Mouse (Mus musculus): Measurements from ENCODE around the gene Gdpd5. TPM values are rescaled to one million over a fixed set of nuclear protein-coding genes. Genes with fewer than 3 reads are reported as not detected.
"Not testable (repeated sequence)": the region's sequence is repeated elsewhere in the genome, so short reads cannot be mapped to it uniquely, and the experiment has no call there.

Gdpd5 gene
- polyA plus RNA-seq, 1 experiment from 2014 or later = 28.1 TPM

- Histone ChIP-seq H3K9me3 (replicated peaks) (no peaks in the 10 kb centered on the region), H3K36me3 (ENCODE audit: poor library complexity, severe bottlenecking) (no peaks in the 10 kb centered on the region), H3K27ac (no peak overlapping the region), H3K27me3 (no peaks in the 10 kb centered on the region), H3K4me1 (no peaks in the 10 kb centered on the region), H3K4me2 (no peak overlapping the region), H3K4me3 (no peak overlapping the region), H3K9ac (no peak overlapping the region)
- ATAC-seq = peak; percentile 90
- 5% methylated on average over 8 of the region's 8 CpGs for WGBS
Measured at GRCm38 (mm10) chr7:99500201-99500600, 119.0 kb downstream of the Gdpd5 start.

GRCm38 (mm10) chr7:99500655-99501054 is 119.4 kb downstream of the Gdpd5 start:
- 48% methylated on average over 5 of the region's 5 CpGs for WGBS
- Histone ChIP-seq H3K4me1 (no peaks in the 10 kb centered on the region), H3K4me2 (no peak overlapping the region), H3K36me3 (ENCODE audit: poor library complexity, severe bottlenecking) (no peaks in the 10 kb centered on the region), H3K9me3 (replicated peaks) (no peaks in the 10 kb centered on the region), H3K4me3 (no peak overlapping the region), H3K27ac (no peak overlapping the region), H3K9ac (no peak overlapping the region), H3K27me3 (no peaks in the 10 kb centered on the region)
- ATAC-seq = 0 out of 2 replicates have a peak, but pooled peaks have one; percentile 16

GRCm38 (mm10) chr7:99501148-99501547 is 119.9 kb downstream of the Gdpd5 start:
- no peaks in the 10 kb centered on the region for H3K27me3 ChIP-seq

GRCm38 (mm10) chr7:99504556-99504955 is 123.3 kb downstream of the Gdpd5 start:
- peaks cover 3% of the 10 kb centered on the region; the same call in 1 of the 2 replicates for H3K27me3 ChIP-seq
- H3K4me3 ChIP-seq = no peak overlapping the region
- H3K4me1 ChIP-seq = no peaks in the 10 kb centered on the region

More at GRCm38 (mm10) chr7:99501148-99501547, 119.9 kb downstream of the Gdpd5 start:
- no peak overlapping the region for H3K27ac ChIP-seq
- no peaks in the 10 kb centered on the region for H3K9me3 ChIP-seq (replicated peaks)
- no peak for ATAC-seq
- WGBS = 68% methylated on average over 1 of the region's 1 CpGs
- no peaks in the 10 kb centered on the region for H3K4me1 ChIP-seq
- H3K4me2 ChIP-seq = no peak overlapping the region
- no peak overlapping the region for H3K4me3 ChIP-seq
- H3K9ac ChIP-seq = no peak overlapping the region
- H3K36me3 ChIP-seq (ENCODE audit: poor library complexity, severe bottlenecking) = no peaks in the 10 kb centered on the region

GRCm38 (mm10) chr7:99508187-99508586 is 127.0 kb downstream of the Gdpd5 start:
- H3K4me1 ChIP-seq; H3K9ac ChIP-seq; H3K4me3 ChIP-seq; H3K36me3 ChIP-seq (ENCODE audit: poor library complexity, severe bottlenecking); ATAC-seq; H3K4me2 ChIP-seq; H3K27ac ChIP-seq; H3K27me3 ChIP-seq; H3K9me3 ChIP-seq (replicated peaks): not testable (repeated sequence)
- 31% methylated on average over 2 of the region's 2 CpGs for WGBS

More at GRCm38 (mm10) chr7:99504556-99504955, 123.3 kb downstream of the Gdpd5 start:
- Histone ChIP-seq H3K9ac (no peak overlapping the region), H3K4me2 (no peak overlapping the region), H3K36me3 (ENCODE audit: poor library complexity, severe bottlenecking) (no peaks in the 10 kb centered on the region), H3K9me3 (replicated peaks) (0 out of 2 replicates have a peak, but pooled peaks cover 4% of the 10 kb centered on the region), H3K27ac (no peak overlapping the region)
- no peak for ATAC-seq

- H3K9ac ChIP-seq = no peak overlapping the region
- H3K9me3 ChIP-seq (replicated peaks) = 0 out of 2 replicates have a peak, but pooled peaks cover 4% of the 10 kb centered on the region
- H3K36me3 ChIP-seq (ENCODE audit: poor library complexity, severe bottlenecking) = no peaks in the 10 kb centered on the region
- ATAC-seq = peak; percentile 67; the same call in 1 of the 2 replicates
- WGBS = 11% methylated on average over 8 of the region's 8 CpGs
- H3K27me3 ChIP-seq = peaks cover 3% of the 10 kb centered on the region; the same call in 1 of the 2 replicates
- peak overlapping the region; percentile 10; the same call in 1 of the 2 replicates for H3K4me3 ChIP-seq
- H3K4me1 ChIP-seq = peaks cover 8% of the 10 kb centered on the region
- H3K4me2 ChIP-seq = peak overlapping the region; percentile 43
- peak overlapping the region; percentile 25 for H3K27ac ChIP-seq
Measured at GRCm38 (mm10) chr7:99510087-99510501, 128.9 kb downstream of the Gdpd5 start.

Other genes with a start within 250 kb of the Gdpd5 start
- 13.6 and 14.6 TPM in 2 replicates for gene Uvrag, start 240.3 kb upstream of the Gdpd5 start, polyA plus RNA-seq (2015; fragmentation: Nextera tagmentation; extraction: Ambion mirVana)
- gene Dgat2, start 198.7 kb upstream of the Gdpd5 start, polyA plus RNA-seq (2015; fragmentation: Nextera tagmentation; extraction: Ambion mirVana) = 7.7 and 7.9 TPM in 2 replicates
- gene Mogat2, start 142.8 kb upstream of the Gdpd5 start, polyA plus RNA-seq (2015; fragmentation: Nextera tagmentation; extraction: Ambion mirVana) = 3.0 and 3.1 TPM in 2 replicates
- gene Map6, start 114.0 kb upstream of the Gdpd5 start, polyA plus RNA-seq (2015; fragmentation: Nextera tagmentation; extraction: Ambion mirVana) = 46.9 and 51.3 TPM in 2 replicates
- 261 and 291 TPM in 2 replicates for gene Serpinh1, start 28.2 kb upstream of the Gdpd5 start, polyA plus RNA-seq (2015; fragmentation: Nextera tagmentation; extraction: Ambion mirVana)
- gene Klhl35, start 84.6 kb downstream of the Gdpd5 start, polyA plus RNA-seq (2015; fragmentation: Nextera tagmentation; extraction: Ambion mirVana) = 2.3 and 2.5 TPM in 2 replicates
- gene Rps3, start 102.3 kb downstream of the Gdpd5 start, polyA plus RNA-seq (2015; fragmentation: Nextera tagmentation; extraction: Ambion mirVana) = 638 and 696 TPM in 2 replicates
- 7.4 and 10.6 TPM in 2 replicates for gene Arrb1, start 154.1 kb downstream of the Gdpd5 start, polyA plus RNA-seq (2015; fragmentation: Nextera tagmentation; extraction: Ambion mirVana)
- gene Tpbgl, start 245.7 kb downstream of the Gdpd5 start, polyA plus RNA-seq (2015; fragmentation: Nextera tagmentation; extraction: Ambion mirVana) = 0.22 and 0.29 TPM in 2 replicates